Mouse (Mus musculus): Measurements from ENCODE around the gene Adssl1. TPM values are rescaled to one million over a fixed set of nuclear protein-coding genes. Genes with fewer than 3 reads are reported as not detected.

Gene Adssl1
- polyA plus RNA-seq, 1 experiment from 2014 or later = 69.3 TPM

- WGBS = under 1% methylated on average over 60 of the region's 68 CpGs
- peak overlapping the region; percentile 94 for H3K4me2 ChIP-seq
- H3K9me3 ChIP-seq = no peaks in the 10 kb centered on the region
- peaks cover 77% of the 10 kb centered on the region for H3K4me1 ChIP-seq
- H3K36me3 ChIP-seq = peaks cover 33% of the 10 kb centered on the region
- H3K9ac ChIP-seq = peak overlapping the region; percentile 100
- peak overlapping the region; percentile 99 for H3K4me3 ChIP-seq
- H3K27ac ChIP-seq (replicated peaks) = peak overlapping the region; percentile 100
- ATAC-seq (ENCODE audit: extremely low read depth, insufficient number of reproducible peaks, low FRiP score, low TSS enrichment) = 0 out of 2 replicates have a peak, but pooled peaks have one; percentile 3
- peaks cover 7% of the 10 kb centered on the region; the same call in 1 of the 2 replicates for H3K27me3 ChIP-seq (replicated peaks)
Measured at GRCm38 (mm10) chr12:112673576-112674091, 53.8 kb downstream of the Adssl1 start.

GRCm38 (mm10) chr12:112674132-112675011, 54.5 kb downstream of the Adssl1 start, which contains the start of gene Akt1:
Gene Akt1, minus strand, starts transcription at chr12:112674884.
- H3K27ac ChIP-seq (replicated peaks) = peak within 1 kb of the TSS; percentile 100
- peaks cover 25% of the 10 kb centered on the region for H3K36me3 ChIP-seq
- peak within 1 kb of the TSS; percentile 94 for H3K4me2 ChIP-seq
- WGBS = under 1% methylated on average over 38 of the region's 70 CpGs
- peaks cover 70% of the 10 kb centered on the region for H3K4me1 ChIP-seq
- no peaks in the 10 kb centered on the region for H3K9me3 ChIP-seq
- peak; percentile 26; the same call in 1 of the 2 replicates for ATAC-seq (ENCODE audit: extremely low read depth, insufficient number of reproducible peaks, low FRiP score, low TSS enrichment)
- H3K9ac ChIP-seq = peak within 1 kb of the TSS; percentile 100
- H3K27me3 ChIP-seq (replicated peaks) = peaks cover 10% of the 10 kb centered on the region
- H3K4me3 ChIP-seq = peak within 1 kb of the TSS; percentile 99

GRCm38 (mm10) chr12:112675245-112676035, 55.6 kb downstream of the Adssl1 start:
- Histone ChIP-seq H3K27me3 (replicated peaks) (peaks cover 21% of the 10 kb centered on the region), H3K9ac (peak overlapping the region; percentile 100), H3K4me2 (peak overlapping the region; percentile 94), H3K9me3 (no peaks in the 10 kb centered on the region), H3K36me3 (peaks cover 22% of the 10 kb centered on the region), H3K4me1 (peaks cover 66% of the 10 kb centered on the region), H3K4me3 (peak overlapping the region; percentile 99), H3K27ac (replicated peaks) (peak overlapping the region; percentile 100)
- 15% methylated on average over 18 of the region's 18 CpGs for WGBS
- no peak for ATAC-seq (ENCODE audit: extremely low read depth, insufficient number of reproducible peaks, low FRiP score, low TSS enrichment)

GRCm38 (mm10) chr12:112677076-112677475, 57.2 kb downstream of the Adssl1 start:
- 60% methylated on average over 5 of the region's 5 CpGs for WGBS
- Histone ChIP-seq H3K4me1 (peaks cover 49% of the 10 kb centered on the region), H3K9me3 (no peaks in the 10 kb centered on the region), H3K4me2 (no peak overlapping the region), H3K36me3 (peaks cover 22% of the 10 kb centered on the region), H3K27ac (replicated peaks) (no peak overlapping the region), H3K27me3 (replicated peaks) (peaks cover 36% of the 10 kb centered on the region), H3K9ac (no peak overlapping the region), H3K4me3 (no peak overlapping the region)
- ATAC-seq (ENCODE audit: extremely low read depth, insufficient number of reproducible peaks, low FRiP score, low TSS enrichment) = no peak

- peak overlapping the region; percentile 84 for H3K4me2 ChIP-seq
- H3K4me3 ChIP-seq = peak overlapping the region; percentile 76
- no peaks in the 10 kb centered on the region for H3K9me3 ChIP-seq
- WGBS = 22% methylated on average over 19 of the region's 19 CpGs
- peak overlapping the region; percentile 74 for H3K27ac ChIP-seq (replicated peaks)
- peaks cover 24% of the 10 kb centered on the region for H3K36me3 ChIP-seq
- peak overlapping the region; percentile 87 for H3K9ac ChIP-seq
- peaks cover 36% of the 10 kb centered on the region for H3K27me3 ChIP-seq (replicated peaks)
- no peak for ATAC-seq (ENCODE audit: extremely low read depth, insufficient number of reproducible peaks, low FRiP score, low TSS enrichment)
- peaks cover 40% of the 10 kb centered on the region for H3K4me1 ChIP-seq
Measured at GRCm38 (mm10) chr12:112677943-112678554, 58.2 kb downstream of the Adssl1 start.

GRCm38 (mm10) chr12:112678555-112679026, 58.7 kb downstream of the Adssl1 start, which contains the start of gene Zbtb42:
Gene Zbtb42, plus strand, starts transcription at chr12:112678828.
- peaks cover 36% of the 10 kb centered on the region for H3K27me3 ChIP-seq (replicated peaks)
- under 1% methylated on average over 40 of the region's 60 CpGs for WGBS
- peak; percentile 35; the same call in 1 of the 2 replicates for ATAC-seq (ENCODE audit: extremely low read depth, insufficient number of reproducible peaks, low FRiP score, low TSS enrichment)

GRCm38 (mm10) chr12:112679027-112679996, 59.5 kb downstream of the Adssl1 start:
- peak overlapping the region; percentile 84 for H3K4me2 ChIP-seq
- H3K27me3 ChIP-seq (replicated peaks) = peaks cover 36% of the 10 kb centered on the region
- 5% methylated on average over 77 of the region's 87 CpGs for WGBS
- peak overlapping the region; percentile 76 for H3K4me3 ChIP-seq
- H3K27ac ChIP-seq (replicated peaks) = peak overlapping the region; percentile 74
- peaks cover 39% of the 10 kb centered on the region for H3K4me1 ChIP-seq
- peaks cover 24% of the 10 kb centered on the region for H3K36me3 ChIP-seq
- H3K9ac ChIP-seq = peak overlapping the region; percentile 87
- ATAC-seq (ENCODE audit: extremely low read depth, insufficient number of reproducible peaks, low FRiP score, low TSS enrichment) = no peak
- H3K9me3 ChIP-seq = no peaks in the 10 kb centered on the region

More at GRCm38 (mm10) chr12:112678555-112679026, 58.7 kb downstream of the Adssl1 start, which contains the start of gene Zbtb42:
- Histone ChIP-seq H3K36me3 (peaks cover 24% of the 10 kb centered on the region), H3K4me1 (peaks cover 39% of the 10 kb centered on the region), H3K4me3 (peak within 1 kb of the TSS; percentile 76), H3K4me2 (peak within 1 kb of the TSS; percentile 84), H3K9ac (peak within 1 kb of the TSS; percentile 87), H3K27ac (replicated peaks) (peak within 1 kb of the TSS; percentile 74), H3K9me3 (no peaks in the 10 kb centered on the region)

GRCm38 (mm10) chr12:112683351-112683750, 63.5 kb downstream of the Adssl1 start:
- ATAC-seq (ENCODE audit: extremely low read depth, insufficient number of reproducible peaks, low FRiP score, low TSS enrichment) = no peak
- peaks cover 24% of the 10 kb centered on the region for H3K36me3 ChIP-seq
- peaks cover 10% of the 10 kb centered on the region for H3K4me1 ChIP-seq
- no peak overlapping the region for H3K4me3 ChIP-seq
- H3K4me2 ChIP-seq = no peak overlapping the region
- 57% methylated on average over 7 of the region's 7 CpGs for WGBS
- no peak overlapping the region for H3K27ac ChIP-seq (replicated peaks)
- 0 out of 2 replicates have a peak, but pooled peaks cover 4% of the 10 kb centered on the region for H3K9me3 ChIP-seq
- H3K27me3 ChIP-seq (replicated peaks) = peaks cover 37% of the 10 kb centered on the region
- no peak overlapping the region for H3K9ac ChIP-seq

- no peaks in the 10 kb centered on the region for H3K36me3 ChIP-seq
- peaks cover 20% of the 10 kb centered on the region for H3K27me3 ChIP-seq (replicated peaks)
- H3K4me2 ChIP-seq = peak overlapping the region; percentile 12; the same call in 1 of the 2 replicates
- H3K9ac ChIP-seq = no peak overlapping the region
- 45% methylated on average over 15 of the region's 15 CpGs for WGBS
- H3K27ac ChIP-seq (replicated peaks) = no peak overlapping the region
- 0 out of 2 replicates have a peak, but pooled peaks cover 4% of the 10 kb centered on the region for H3K9me3 ChIP-seq
- ATAC-seq (ENCODE audit: extremely low read depth, insufficient number of reproducible peaks, low FRiP score, low TSS enrichment) = no peak
- no peak overlapping the region for H3K4me3 ChIP-seq
- H3K4me1 ChIP-seq = peaks cover 18% of the 10 kb centered on the region
Measured at GRCm38 (mm10) chr12:112688458-112688857, 68.6 kb downstream of the Adssl1 start.

Measured in heart, embryonic 13.5 days (tissue).